ENCODE assay signal across 20 mouse cellular contexts in the genomic region with DNA sequence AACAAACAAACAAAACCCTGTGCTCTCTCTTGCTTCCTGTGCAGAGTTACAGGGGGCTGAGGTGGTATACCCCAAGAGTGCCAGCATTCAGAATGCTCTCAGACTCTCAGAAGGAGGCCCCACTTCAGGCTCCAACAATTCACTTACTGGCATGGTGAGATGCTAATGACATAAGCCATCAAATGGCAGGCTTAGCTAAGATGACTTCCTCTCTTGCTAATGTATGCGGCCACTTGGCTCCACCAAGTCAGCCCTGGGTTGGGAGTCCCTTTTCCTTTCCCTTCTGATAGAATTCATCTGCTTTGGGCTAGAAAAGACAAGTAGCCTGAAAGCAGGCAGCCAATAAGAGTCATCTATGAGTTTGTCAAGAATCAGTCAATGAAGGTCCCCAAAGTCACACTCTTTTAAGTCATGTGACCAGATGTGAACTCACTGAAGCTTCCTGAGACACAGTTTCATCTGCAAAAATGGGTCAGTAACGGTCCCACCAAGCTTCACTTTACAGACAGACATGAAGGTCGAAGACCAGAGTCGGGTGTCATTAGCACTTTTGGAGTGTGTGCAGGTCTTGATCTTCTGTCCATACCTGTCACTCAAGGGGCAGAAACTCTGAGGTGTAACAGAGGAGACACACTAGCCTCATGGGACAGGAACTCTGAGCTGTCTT.
"Had no signal": no experiment of that assay in that cellular context is flagged by ENCODE, and none has a peak within 500 bp of the region (broad histone marks: within the 10 kb centered on the region; RNA-seq: fewer than 3 reads in every experiment).

No protein-coding gene starts in this region.

- ATAC-seq: intestine, postnatal 0 days had no signal

- H3K4me1 ChIP-seq: neural tube, embryonic 12.5 days had no signal

- H3K27ac ChIP-seq: kidney, embryonic 15.5 days; left cerebral cortex, adult 2 months; liver, embryonic 13.5 days; macrophage; midbrain, embryonic 10.5 days; neural tube, embryonic 12.5 days; neural tube, embryonic 15.5 days; stomach, postnatal 0 days had no signal

- H3K36me3 ChIP-seq: kidney, embryonic 15.5 days; liver, embryonic 13.5 days; midbrain, embryonic 10.5 days; neural tube, embryonic 12.5 days; neural tube, embryonic 15.5 days had no signal

- H3K27me3 ChIP-seq: kidney, embryonic 15.5 days; liver, embryonic 13.5 days; neural tube, embryonic 12.5 days; neural tube, embryonic 15.5 days had no signal

- DNase-seq: kidney, adult 8-10 months; kidney, postnatal 10 days; kidney, postnatal 36 days; layer of hippocampus, postnatal 36 days; liver, embryonic 13.5 days; lung, adult 2 months; lung, postnatal 14 days; midbrain, embryonic 14.5 days; right cerebral cortex, adult 18-20 months; right cerebral cortex, postnatal 14 days; right cerebral cortex, postnatal 4 days had no signal

- H3K4me3 ChIP-seq: kidney, embryonic 15.5 days; left cerebral cortex, adult 2 months; liver, embryonic 13.5 days; megakaryocyte, embryonic 14.5 days; midbrain, embryonic 10.5 days; neural tube, embryonic 12.5 days; neural tube, embryonic 15.5 days had no signal
